Mouse (Mus musculus): Measurements from ENCODE around the gene Ssc5d.
"Not testable (repeated sequence)": the region's sequence is repeated elsewhere in the genome, so short reads cannot be mapped to it uniquely, and the experiment has no call there.

Gene Ssc5d

DNA sequence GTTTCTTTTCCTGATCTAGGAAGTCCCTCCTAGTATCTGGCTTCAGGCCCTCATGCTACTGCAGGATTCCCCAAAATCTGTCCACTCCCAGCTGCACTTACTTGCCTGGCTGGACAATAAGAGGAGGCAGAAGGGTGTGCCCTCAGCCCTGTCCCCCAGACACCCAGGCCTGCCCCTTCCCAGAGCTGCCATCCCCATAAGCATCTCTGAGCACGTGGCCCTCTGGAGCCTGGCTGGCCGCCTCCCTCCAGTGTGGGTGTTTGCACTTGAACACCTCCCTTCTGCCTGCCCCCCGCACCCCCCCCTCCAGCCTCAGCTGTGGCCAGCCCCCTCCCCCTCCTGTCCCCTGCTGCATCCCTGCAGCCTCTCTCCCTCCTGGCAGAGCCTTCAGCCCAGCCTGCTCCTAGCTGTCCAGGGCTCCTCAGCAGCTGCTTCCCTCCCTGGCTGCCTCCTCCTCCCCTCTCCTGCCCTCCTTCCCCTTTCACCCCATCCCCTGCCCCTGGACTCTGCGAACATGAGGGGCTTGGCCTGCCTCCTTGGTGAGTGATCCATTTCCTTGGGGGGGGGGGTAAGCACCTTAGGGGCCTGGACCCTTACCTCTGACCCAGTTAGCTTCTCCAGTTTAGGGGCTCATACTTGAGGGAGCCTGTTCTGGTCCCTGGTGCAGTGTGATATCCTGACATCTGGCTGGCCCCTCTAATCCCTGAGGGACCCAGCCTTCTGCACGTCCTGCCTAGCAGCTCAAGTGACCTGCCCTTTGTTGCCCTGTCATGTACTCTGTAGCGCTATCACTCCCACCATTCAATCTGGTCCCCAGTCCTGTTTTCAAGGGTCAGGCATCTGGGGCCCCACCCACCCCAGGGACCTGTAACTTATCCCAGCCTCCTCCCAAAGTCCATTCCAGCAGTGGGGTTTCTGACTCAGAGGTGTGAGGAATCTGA lies at the start of gene Ssc5d:
TSS of gene Ssc5d (plus strand) at position 345 of the 941 bp plus-strand sequence.
- DNase-seq (ENCODE audit: low spot score) = no peak

- DNase-seq (ENCODE audit: low spot score) = peak; percentile 58
Observed at GRCm38 (mm10) chr7:4876753-4877221, 48.8 kb upstream of the Ssc5d start, which contains the start of gene Isoc2a. Gene Isoc2a, plus strand, starts transcription at chr7:4877153.

DNA sequence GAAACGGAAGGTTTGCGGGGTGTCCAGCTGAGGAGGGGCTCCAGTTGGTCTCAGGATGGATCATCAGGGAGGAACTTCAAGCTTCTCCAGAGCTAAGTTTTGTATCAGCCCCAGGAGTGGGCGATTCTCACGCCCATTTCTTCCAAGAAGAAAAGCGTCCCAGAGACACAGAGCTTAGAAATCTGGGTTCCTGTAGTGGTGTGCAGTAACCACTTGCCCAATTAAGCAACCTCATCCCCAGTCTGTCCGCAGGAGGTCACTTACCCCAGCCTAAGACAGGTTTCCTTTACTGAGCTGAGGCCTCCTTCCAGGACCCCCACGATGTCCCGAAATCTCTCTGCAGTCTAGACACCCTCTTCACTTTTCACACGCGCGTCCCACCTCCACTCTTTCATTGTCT lies 48.4 kb upstream of the Ssc5d start:
- DNase-seq (ENCODE audit: low spot score) = no peak

DNA sequence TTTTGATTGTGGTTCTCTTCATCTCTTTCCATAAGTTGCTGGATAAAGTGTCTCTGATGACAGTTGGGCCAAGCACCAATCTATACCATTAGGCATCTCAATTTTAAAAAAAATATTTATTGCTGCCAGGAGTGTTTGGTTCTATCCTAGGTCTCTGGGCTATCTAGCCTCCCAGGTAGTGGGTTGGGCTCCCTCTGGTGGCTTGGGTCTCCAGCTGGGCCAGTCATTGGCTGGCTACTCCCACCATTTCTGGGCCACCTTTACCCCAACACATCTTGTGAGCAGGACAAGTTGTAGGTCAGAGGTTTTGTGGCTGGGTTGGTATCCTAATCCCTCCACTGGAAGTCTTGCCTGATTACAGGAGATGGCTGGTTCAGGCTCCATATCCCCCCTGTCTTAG lies 47.4 kb upstream of the Ssc5d start:
- DNase-seq (ENCODE audit: low spot score) = no peak

GRCm38 (mm10) chr7:4879036-4879435 lies 46.5 kb upstream of the Ssc5d start:
- DNase-seq (ENCODE audit: low spot score) = not testable (repeated sequence)

GRCm38 (mm10) chr7:4886680-4887079 lies 38.9 kb upstream of the Ssc5d start:
- no peak for DNase-seq (ENCODE audit: low spot score)

- no peak for DNase-seq (ENCODE audit: low spot score)
Observed at GRCm38 (mm10) chr7:4895186-4895585, 30.4 kb upstream of the Ssc5d start.

GRCm38 (mm10) chr7:4898851-4899648 lies 26.5 kb upstream of the Ssc5d start:
- no peak for DNase-seq (ENCODE audit: low spot score)

- no peak for DNase-seq (ENCODE audit: low spot score)
Observed at GRCm38 (mm10) chr7:4899649-4900522, 25.7 kb upstream of the Ssc5d start.

GRCm38 (mm10) chr7:4900523-4900851 lies 25.1 kb upstream of the Ssc5d start:
- DNase-seq (ENCODE audit: low spot score) = no peak

DNA sequence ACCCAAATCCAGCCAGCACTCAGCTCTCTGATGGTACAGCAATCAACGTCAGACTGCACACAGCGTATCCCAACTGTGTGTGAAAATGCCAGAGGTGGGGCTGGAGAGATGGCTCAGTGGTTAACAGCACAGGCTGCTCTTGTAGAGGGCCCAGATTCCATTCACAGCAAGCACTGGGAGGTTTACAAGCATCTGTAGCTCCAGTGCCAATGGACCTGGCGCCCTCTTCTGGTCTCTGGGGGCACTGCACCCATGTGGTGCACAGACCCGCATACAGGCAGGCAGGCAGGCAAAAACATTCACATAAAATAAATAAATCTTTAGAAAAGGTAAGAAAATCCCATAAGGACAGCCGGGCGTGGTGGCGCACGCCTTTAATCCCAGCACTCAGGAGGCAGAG lies 24.4 kb upstream of the Ssc5d start:
- no peak for DNase-seq (ENCODE audit: low spot score)

DNA sequence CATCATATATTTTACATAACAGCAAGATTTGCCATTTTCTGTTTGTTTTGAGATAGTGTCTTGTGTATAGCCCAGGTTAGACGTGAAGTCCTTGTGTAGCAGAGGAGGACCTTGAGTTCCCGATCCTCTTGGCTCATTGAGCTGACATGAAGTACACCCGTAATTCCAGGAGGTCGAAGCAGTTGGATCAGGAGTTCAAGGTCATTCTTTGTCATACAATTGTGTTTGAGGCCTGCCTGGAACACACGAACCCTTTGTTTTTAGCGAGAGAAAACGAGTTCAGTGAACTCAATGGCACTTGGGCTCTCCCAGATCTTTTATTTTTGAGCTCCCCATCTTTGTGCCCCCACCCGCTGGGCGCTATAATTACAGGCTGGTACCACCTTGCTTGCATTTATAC lies 23.2 kb upstream of the Ssc5d start:
- DNase-seq (ENCODE audit: low spot score) = no peak

DNA sequence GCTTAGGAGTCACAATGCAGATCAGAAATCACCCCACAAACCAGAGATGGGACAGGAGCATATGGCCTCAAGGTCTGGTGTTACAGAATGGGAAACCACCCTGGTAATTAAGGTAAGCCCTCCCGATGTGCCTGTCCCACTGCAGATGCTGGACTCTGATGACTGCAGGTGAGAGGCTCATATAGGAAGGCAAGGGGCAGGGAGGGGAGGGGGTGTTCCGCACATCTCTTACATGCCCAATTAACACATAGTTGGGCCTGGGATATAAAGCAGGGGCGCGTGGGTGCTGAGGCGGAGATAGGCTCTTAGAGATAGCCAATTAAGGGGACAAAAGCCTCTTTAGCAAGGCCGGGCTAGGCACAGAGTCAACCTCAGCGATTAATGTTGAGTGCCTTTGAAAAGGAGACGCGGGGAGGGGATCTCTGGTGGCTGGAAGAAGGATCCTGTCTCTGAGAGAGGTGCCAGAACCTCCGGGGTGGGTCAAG lies 19.1 kb upstream of the Ssc5d start, which contains the start of gene Gm36210:
TSS of gene Gm36210 (minus strand) at position 51 of the 485 bp plus-strand sequence.
- no peak for DNase-seq (ENCODE audit: low spot score)

- DNase-seq (ENCODE audit: low spot score) = no peak
Observed at GRCm38 (mm10) chr7:4911561-4911960, 14.0 kb upstream of the Ssc5d start.

DNA sequence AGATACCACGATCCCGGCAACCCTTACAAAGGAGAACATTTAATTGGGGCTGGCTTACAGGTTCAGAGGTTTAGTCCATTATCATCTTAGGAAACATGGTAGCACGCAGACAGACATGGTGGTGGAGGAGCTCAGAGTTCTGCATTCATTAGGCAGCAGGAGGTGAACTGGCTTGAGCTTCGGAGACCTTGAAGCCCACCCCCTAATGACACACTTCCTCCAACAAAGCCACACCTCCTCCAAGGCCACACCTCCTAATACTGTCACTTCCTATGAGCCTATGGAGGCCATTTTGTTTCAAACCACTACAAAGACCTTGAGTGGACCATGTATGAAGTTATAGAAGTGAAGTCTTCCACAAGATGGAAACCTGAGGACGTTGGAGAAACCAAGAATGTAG lies 13.3 kb upstream of the Ssc5d start:
- DNase-seq (ENCODE audit: low spot score) = no peak

GRCm38 (mm10) chr7:4915007-4915665 lies 10.4 kb upstream of the Ssc5d start, which contains the start of gene Zfp628:
Gene Zfp628, plus strand, starts transcription at chr7:4915217.
- peak; percentile 81 for DNase-seq (ENCODE audit: low spot score)

- DNase-seq (ENCODE audit: low spot score) = no peak
Observed at GRCm38 (mm10) chr7:4915669-4916416, 9.7 kb upstream of the Ssc5d start.

DNA sequence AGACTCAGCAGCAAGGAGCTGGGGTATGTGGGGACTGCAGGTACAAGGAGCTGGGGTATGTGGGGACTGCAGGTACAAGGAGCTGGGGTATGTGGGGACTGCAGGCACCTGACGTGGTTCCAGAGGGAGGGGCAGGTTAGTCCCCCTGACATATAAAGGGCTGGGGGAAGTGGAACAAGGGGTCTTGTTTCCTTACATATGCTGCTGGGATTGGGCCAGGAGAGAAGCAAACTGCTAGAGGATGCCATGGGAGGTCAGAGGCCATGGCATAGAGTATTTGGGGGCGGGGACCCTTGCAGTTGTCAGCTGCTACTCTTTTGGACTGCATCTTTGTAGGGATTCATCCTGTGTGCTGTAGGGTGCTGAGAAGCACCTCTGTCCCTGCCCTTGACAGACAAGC lies 8.1 kb upstream of the Ssc5d start:
- DNase-seq (ENCODE audit: low spot score) = no peak

DNA sequence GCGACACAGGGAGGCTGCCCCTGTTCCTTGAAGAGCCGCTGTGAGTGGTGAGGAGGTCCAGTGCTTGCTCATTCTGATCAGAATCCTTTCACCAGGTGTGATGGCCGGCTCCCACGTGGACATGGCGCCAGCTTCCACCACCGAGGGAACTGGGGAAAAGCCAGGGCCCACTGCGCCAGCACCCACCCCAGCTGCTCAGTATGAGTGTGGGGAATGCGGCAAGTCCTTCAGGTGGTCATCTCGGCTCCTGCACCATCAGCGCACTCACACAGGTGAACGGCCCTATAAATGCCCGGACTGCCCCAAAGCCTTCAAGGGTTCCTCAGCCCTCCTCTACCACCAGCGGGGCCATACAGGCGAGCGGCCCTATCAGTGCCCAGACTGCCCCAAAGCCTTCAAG lies 6.9 kb upstream of the Ssc5d start:
- DNase-seq (ENCODE audit: low spot score) = no peak

GRCm38 (mm10) chr7:4919096-4919495 lies 6.5 kb upstream of the Ssc5d start:
- no peak for DNase-seq (ENCODE audit: low spot score)
